Mouse (Mus musculus): ENCODE results near the gene Arntl. TPM values are rescaled to one million over a fixed set of nuclear protein-coding genes. Genes with fewer than 3 reads are reported as not detected.

Arntl gene
- total and polyA plus RNA-seq, 3 experiments, result 2.6 to 4.6 (median 3.3) TPM

DNA sequence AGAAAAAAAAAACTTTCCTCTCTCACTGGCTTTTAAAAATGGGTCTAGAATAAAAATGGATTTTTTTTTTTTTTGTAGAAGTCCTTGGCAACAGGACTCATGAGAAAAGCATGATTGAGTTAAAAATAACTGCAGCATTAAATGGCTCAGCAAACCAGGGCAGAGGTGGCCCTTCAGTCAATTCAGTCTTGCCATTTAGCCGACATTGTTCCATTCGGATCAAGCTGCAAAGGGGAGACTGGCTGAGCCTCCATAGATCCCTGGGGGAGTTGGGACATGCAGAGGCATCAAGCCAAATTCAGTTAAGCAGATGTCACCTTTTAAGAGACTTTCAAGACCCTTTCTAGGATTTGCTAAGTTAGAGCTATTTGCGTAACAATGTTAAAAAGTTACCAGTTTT is 102.9 kb downstream of the Arntl start:
- H3K27me3 ChIP-seq (replicated peaks), result no peaks in the 10 kb centered on the region
- H3K9ac ChIP-seq (ENCODE audit: insufficient read depth, low read depth), result no peak overlapping the region
- H3K4me3 ChIP-seq (replicated peaks in 1 of 3; ENCODE audit: low read depth in 2 of 3, low read length in 2 of 3, poor library complexity in 1 of 3), result no peak overlapping the region
- peaks cover 0 to 18% of the 10 kb centered on the region in 2 experiments; a peak in 2 of 4 replicates for H3K4me1 ChIP-seq (ENCODE audit: control insufficient read depth in 1 of 2, insufficient read depth in 2 of 2)
- no peak for DNase-seq (ENCODE audit: extremely low read depth)
- H3K79me2 ChIP-seq (replicated peaks; ENCODE audit: control insufficient read depth, extremely low read depth, insufficient read depth, poor library complexity, severe bottlenecking), result no peaks in the 10 kb centered on the region
- TF ChIP-seq MXI1 (IDR thresholded peaks at IDR 0.05; ENCODE audit: low read depth, low read length) (no peak), NELFE (IDR thresholded peaks at IDR 0.05; ENCODE audit: low read depth, low read length) (no peak), UBTF (IDR thresholded peaks at IDR 0.05; ENCODE audit: low read depth, low read length) (no peak), POLR2AphosphoS2 (IDR thresholded peaks at IDR 0.05; ENCODE audit: low read depth, low read length) (no peak), CHD2 (IDR thresholded peaks at IDR 0.05; ENCODE audit: low read length) (no peak), CHD1 (IDR thresholded peaks at IDR 0.05; ENCODE audit: low read depth, low read length) (no peak), RCOR1 (conservative IDR thresholded peaks at IDR 0.05; ENCODE audit: low read depth, low read length) (no peak)
- in situ Hi-C loops (cut with MboI; ENCODE audit: low pct_ligation_motif_present, low pct_unique_long_range_greater_than_20kb, low sequenced_read_pairs), result no loop called here
- dilution Hi-C loops (cut with MboI; ENCODE audit: extremely low pct_ligation_motif_present, extremely low pct_unique_long_range_greater_than_20kb, low sequenced_read_pairs), result no loop called here
- H3K27ac ChIP-seq (ENCODE audit: insufficient read depth, low read depth), result no peak overlapping the region
- no peak overlapping the region for H3K4me2 ChIP-seq (ENCODE audit: insufficient read depth, low read depth, poor library complexity, severe bottlenecking)
- no peaks in the 10 kb centered on the region for H3K9me3 ChIP-seq (replicated peaks; ENCODE audit: low read length)
- peaks cover 6 to 41% of the 10 kb centered on the region in 2 experiments for H3K36me3 ChIP-seq (replicated peaks in 1 of 2; ENCODE audit: control insufficient read depth in 1 of 2, insufficient read depth in 1 of 2, low read length in 1 of 2)

DNA sequence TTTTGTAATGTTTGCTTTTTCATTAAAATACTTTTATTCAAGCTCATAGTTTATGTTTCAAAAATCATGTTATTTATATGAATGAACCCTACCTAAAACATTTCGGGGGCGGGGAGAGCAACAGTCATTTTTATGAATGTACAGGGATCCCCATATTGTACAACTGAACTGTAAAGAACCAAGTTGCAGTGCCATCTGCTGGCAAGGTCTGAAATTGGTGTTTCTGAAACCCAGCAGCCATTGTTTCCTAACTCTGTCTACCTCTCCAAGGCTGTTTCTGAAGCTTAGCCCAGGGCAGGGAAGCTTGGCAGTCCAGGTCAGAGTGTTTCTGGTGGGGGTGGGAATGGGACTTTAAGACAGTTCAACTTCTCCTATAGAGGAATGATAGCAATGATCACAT is 104.5 kb downstream of the Arntl start:
- peak; percentile 60 for TF ChIP-seq RAD21 (IDR thresholded peaks at IDR 0.05; ENCODE audit: low read depth, low read length)
- peak; percentile 49 to 81; a peak in 3 of 4 replicates for TF ChIP-seq CTCF (conservative IDR thresholded peaks at IDR 0.05 in 1 of 2, IDR thresholded peaks at IDR 0.05 in 1 of 2; ENCODE audit: low read depth in 2 of 2, low read length in 2 of 2)
- peak; percentile 67 for TF ChIP-seq SMC3 (IDR thresholded peaks at IDR 0.05; ENCODE audit: low read depth, low read length)
- TF ChIP-seq KAT2A (IDR thresholded peaks at IDR 0.05; ENCODE audit: insufficient replicate concordance, low read length), result no peak
- H3K36me3 ChIP-seq (replicated peaks in 1 of 2; ENCODE audit: control insufficient read depth in 1 of 2, insufficient read depth in 1 of 2, low read length in 1 of 2), result peaks cover 6 to 36% of the 10 kb centered on the region in 2 experiments
- no peaks in the 10 kb centered on the region for H3K79me2 ChIP-seq (replicated peaks; ENCODE audit: control insufficient read depth, extremely low read depth, insufficient read depth, poor library complexity, severe bottlenecking)
- dilution Hi-C loops (cut with MboI; ENCODE audit: extremely low pct_ligation_motif_present, extremely low pct_unique_long_range_greater_than_20kb, low sequenced_read_pairs), result no loop called here
- DNase-seq (ENCODE audit: extremely low read depth), result peak; percentile 58
- H3K27me3 ChIP-seq (replicated peaks), result no peaks in the 10 kb centered on the region
- no peaks in the 10 kb centered on the region for H3K9me3 ChIP-seq (replicated peaks; ENCODE audit: low read length)
- no peak overlapping the region for H3K4me2 ChIP-seq (ENCODE audit: insufficient read depth, low read depth, poor library complexity, severe bottlenecking)
- in situ Hi-C loops (cut with MboI; ENCODE audit: low pct_ligation_motif_present, low pct_unique_long_range_greater_than_20kb, low sequenced_read_pairs), result no loop called here
- no peak overlapping the region for H3K9ac ChIP-seq (ENCODE audit: insufficient read depth, low read depth)
- peaks cover 0 to 18% of the 10 kb centered on the region in 2 experiments; a peak in 2 of 4 replicates for H3K4me1 ChIP-seq (ENCODE audit: control insufficient read depth in 1 of 2, insufficient read depth in 2 of 2)
- H3K27ac ChIP-seq (ENCODE audit: insufficient read depth, low read depth), result no peak overlapping the region
- H3K4me3 ChIP-seq (replicated peaks in 1 of 3; ENCODE audit: low read depth in 2 of 3, low read length in 2 of 3, poor library complexity in 1 of 3), result no peak overlapping the region

DNA sequence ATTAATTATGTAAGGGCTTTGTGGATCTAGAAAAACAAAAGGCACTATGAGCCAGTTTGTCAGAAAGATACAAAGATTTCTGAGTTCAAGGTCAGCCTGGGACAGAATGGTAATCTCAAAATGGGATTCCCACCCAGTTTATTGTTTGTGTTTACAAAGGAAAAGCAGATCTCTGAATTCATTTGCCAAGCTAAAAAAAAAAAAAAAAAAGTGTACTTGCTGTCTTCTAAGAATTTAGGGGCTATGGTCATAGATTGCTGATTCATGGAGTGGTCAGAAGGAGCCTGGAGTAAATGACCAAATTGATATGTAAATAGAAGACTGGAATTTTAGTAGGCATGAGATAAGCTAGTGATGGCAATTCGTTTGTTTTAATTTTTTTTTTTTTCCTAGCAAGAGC is 112.9 kb downstream of the Arntl start:
- no peaks in the 10 kb centered on the region for H3K27me3 ChIP-seq (replicated peaks)
- in situ Hi-C loops (cut with MboI; ENCODE audit: low pct_ligation_motif_present, low pct_unique_long_range_greater_than_20kb, low sequenced_read_pairs), result no loop called here

More for the DNA sequence above, 112.9 kb downstream of the Arntl start:
- peaks cover 9 to 32% of the 10 kb centered on the region in 2 experiments for H3K36me3 ChIP-seq (replicated peaks in 1 of 2; ENCODE audit: control insufficient read depth in 1 of 2, insufficient read depth in 1 of 2, low read length in 1 of 2)
- H3K4me2 ChIP-seq (ENCODE audit: insufficient read depth, low read depth, poor library complexity, severe bottlenecking), result no peak overlapping the region
- no peak overlapping the region for H3K4me3 ChIP-seq (replicated peaks in 1 of 3; ENCODE audit: low read depth in 2 of 3, low read length in 2 of 3, poor library complexity in 1 of 3)
- no peaks in the 10 kb centered on the region for H3K79me2 ChIP-seq (replicated peaks; ENCODE audit: control insufficient read depth, extremely low read depth, insufficient read depth, poor library complexity, severe bottlenecking)
- H3K9me3 ChIP-seq (replicated peaks; ENCODE audit: low read length), result no peaks in the 10 kb centered on the region
- DNase-seq (ENCODE audit: extremely low read depth), result no peak
- dilution Hi-C loops (cut with MboI; ENCODE audit: extremely low pct_ligation_motif_present, extremely low pct_unique_long_range_greater_than_20kb, low sequenced_read_pairs), result no loop called here
- no peak overlapping the region for H3K9ac ChIP-seq (ENCODE audit: insufficient read depth, low read depth)
- H3K4me1 ChIP-seq (ENCODE audit: control insufficient read depth in 1 of 2, insufficient read depth in 2 of 2), result peaks cover 0 to 4% of the 10 kb centered on the region in 2 experiments; a peak in 1 of 4 replicates
- no peak overlapping the region for H3K27ac ChIP-seq (ENCODE audit: insufficient read depth, low read depth)
- TF ChIP-seq ZMIZ1 (IDR thresholded peaks at IDR 0.05; ENCODE audit: low read depth, low read length) (no peak), BHLHE40 (IDR thresholded peaks at IDR 0.05; ENCODE audit: low read depth, low read length) (no peak), MAX (IDR thresholded peaks at IDR 0.05; ENCODE audit: low read length) (no peak), TCF12 (IDR thresholded peaks at IDR 0.05; ENCODE audit: low read depth, low read length) (no peak), EP300 (IDR thresholded peaks at IDR 0.05; ENCODE audit: low read length) (no peak)
